Comparison of ENCODE assay signal across 11 mouse cellular contexts in genomic region chr3:89347916-89348315, GRCm38 (mm10). TPM values are rescaled to one million over a fixed set of nuclear protein-coding genes. Genes with fewer than 3 reads are reported as not detected.
A peak's percentile ranks its signal among the peaks of the same experiment; 100 is the strongest.
DNase-seq lines count a peak whose midpoint lies in the region; ATAC-seq lines count a peak whose summit lies in the region.
"Had no signal": no experiment of that assay in that cellular context is flagged by ENCODE, and none has a peak within 500 bp of the region (broad histone marks: within the 10 kb centered on the region; RNA-seq: fewer than 3 reads in every experiment).

No protein-coding gene starts in this region.

- ATAC-seq in megakaryocyte, adult 5-6 weeks (ENCODE audit: poor library complexity, severe bottlenecking) = no peak
- ATAC-seq: forebrain, embryonic 13.5 days had no signal

- peaks cover 22% of the 10 kb centered on the region for H3K79me2 ChIP-seq in macrophage (ENCODE audit: inconsistent target)

- peaks cover 42% of the 10 kb centered on the region for H3K4me1 ChIP-seq in megakaryocyte, embryonic 14.5 days

- DNase-seq in adrenal gland, postnatal 36 days = peak; percentile 25 to 38
- DNase-seq in adrenal gland, postnatal 25 days = no peak
- DNase-seq in induced T-regulatory cell, adult 2 months (ENCODE audit: low read depth) = peak; percentile 26
- DNase-seq in layer of hippocampus, adult 9-10 months (ENCODE audit: low spot score) = no peak
- no peak for DNase-seq in cerebellum, postnatal 4 days (ENCODE audit: low spot score in 2 of 2)
- DNase-seq: cerebellum, adult 2 months; thymus, postnatal 36 days had no signal

- 7% methylated on average over 1 of the region's 1 CpGs for WGBS in macrophage (ENCODE audit: missing documents)

- H3K27me3 ChIP-seq in megakaryocyte, embryonic 14.5 days (replicated peaks) = peaks cover 59% of the 10 kb centered on the region

- peak overlapping the region; percentile 79 for H3K27ac ChIP-seq in macrophage
- H3K27ac ChIP-seq: forebrain, embryonic 13.5 days had no signal

- peaks cover 36% of the 10 kb centered on the region for H3K36me3 ChIP-seq in megakaryocyte, embryonic 14.5 days (replicated peaks; ENCODE audit: low read length)
- H3K36me3 ChIP-seq in macrophage (ENCODE audit: inconsistent target) = peaks cover 27% of the 10 kb centered on the region

- peak overlapping the region; percentile 72 for H3K4me3 ChIP-seq in megakaryocyte, embryonic 14.5 days (replicated peaks)
- H3K4me3 ChIP-seq in macrophage (ENCODE audit: inconsistent target) = no peak overlapping the region; the same call in 1 of the 2 replicates

- no peaks in the 10 kb centered on the region for H3K9me3 ChIP-seq in megakaryocyte, embryonic 14.5 days
- H3K9me3 ChIP-seq: forebrain, embryonic 13.5 days had no signal

RNA-seq across cellular contexts. Expression of gene Adam15, which starts 1.9 kb away (rescaled TPM):
- total RNA-seq in adrenal gland, postnatal 36 days (2021) = 10 to 100 TPM; 45.9 to 79.9 TPM
- total RNA-seq in adrenal gland, postnatal 25 days (2021) = 50.4 and 65.1 TPM in 2 replicates
- 36.8 and 135 TPM in 2 replicates for polyA plus RNA-seq in megakaryocyte, embryonic 14.5 days (2012; ENCODE audit: insufficient read depth, low replicate concordance)
- total RNA-seq in megakaryocyte, adult 5-6 weeks (2015) = 107 and 135 TPM in 2 replicates
- total RNA-seq in megakaryocyte, adult 5-6 weeks (2017) = 100 and 124 TPM in 2 replicates
- 100 to 1,000 TPM in 15 of 26 experiments, 10 to 100 TPM in 11; 16.7 to 228 (median 119) TPM for total RNA-seq in macrophage (2018; cell fraction: chromatin; rRNA removed)
- total RNA-seq in macrophage (2018; cell fraction: cytosol; rRNA removed) = 100 to 1,000 TPM; 153 to 245 (median 205) TPM
- 100 to 1,000 TPM in 24 of 26 experiments, 10 to 100 TPM in 2; 27.8 to 482 (median 202) TPM for total RNA-seq in macrophage (2018; cell fraction: nucleus; rRNA removed)
- 143 to 250 TPM (median 157 TPM) in 3 replicates for polyA plus RNA-seq in macrophage (2018)

RNA-seq across cellular contexts. Expression of gene Efna4, which starts 10.1 kb away (rescaled TPM):
- total RNA-seq in adrenal gland, postnatal 36 days (2021) = 1 to 10 TPM in 1 of 2 experiments, under 1 TPM in 1; 0.93 to 1.3 TPM
- total RNA-seq in adrenal gland, postnatal 25 days (2021) = 1.7 TPM in 1 of 2 replicates, not detected in the other
- polyA plus RNA-seq in megakaryocyte, embryonic 14.5 days (2012; ENCODE audit: insufficient read depth, low replicate concordance) = 0.29 TPM in 1 of 2 replicates, not detected in the other
- 0.16 and 0.33 TPM in 2 replicates for total RNA-seq in megakaryocyte, adult 5-6 weeks (2015)
- total RNA-seq in megakaryocyte, adult 5-6 weeks (2017) = not detected in 2 replicates
- total RNA-seq in macrophage (2018; cell fraction: chromatin; rRNA removed) = 1 to 10 TPM in 1 of 26 experiments, not detected in 25; 2.0 TPM
- total RNA-seq in macrophage (2018; cell fraction: cytosol; rRNA removed) = not detected
- under 1 TPM in 1 of 26 experiments, not detected in 25; 0.46 TPM for total RNA-seq in macrophage (2018; cell fraction: nucleus; rRNA removed)
- not detected in 3 replicates for polyA plus RNA-seq in macrophage (2018)

RNA-seq across cellular contexts. Expression of gene Dcst2, which starts 13.9 kb away (rescaled TPM):
- total RNA-seq in adrenal gland, postnatal 36 days (2021) = under 1 TPM; 0.20 to 0.56 TPM
- 0.38 and 0.76 TPM in 2 replicates for total RNA-seq in adrenal gland, postnatal 25 days (2021)
- not detected in 2 replicates for polyA plus RNA-seq in megakaryocyte, embryonic 14.5 days (2012; ENCODE audit: insufficient read depth, low replicate concordance)
- not detected in 2 replicates for total RNA-seq in megakaryocyte, adult 5-6 weeks (2015)
- total RNA-seq in megakaryocyte, adult 5-6 weeks (2017) = not detected in 2 replicates
- total RNA-seq in macrophage (2018; cell fraction: chromatin; rRNA removed) = under 1 TPM in 2 of 26 experiments, not detected in 24; 0.31 to 0.42 TPM
- under 1 TPM in 1 of 26 experiments, not detected in 25; 0.03 TPM for total RNA-seq in macrophage (2018; cell fraction: cytosol; rRNA removed)
- total RNA-seq in macrophage (2018; cell fraction: nucleus; rRNA removed) = under 1 TPM in 1 of 26 experiments, not detected in 25; 0.22 TPM
- not detected in 3 replicates for polyA plus RNA-seq in macrophage (2018)

RNA-seq across cellular contexts. Expression of gene Dcst1, which starts 17.1 kb away (rescaled TPM):
- total RNA-seq in adrenal gland, postnatal 36 days (2021) = under 1 TPM in 1 of 2 experiments, not detected in 1; 0.56 TPM
- total RNA-seq in adrenal gland, postnatal 25 days (2021) = 0.55 TPM in 1 of 2 replicates, not detected in the other
- polyA plus RNA-seq in megakaryocyte, embryonic 14.5 days (2012; ENCODE audit: insufficient read depth, low replicate concordance) = not detected in 2 replicates
- 0.14 TPM in 1 of 2 replicates, not detected in the other for total RNA-seq in megakaryocyte, adult 5-6 weeks (2015)
- not detected in 2 replicates for total RNA-seq in megakaryocyte, adult 5-6 weeks (2017)
- total RNA-seq in macrophage (2018; cell fraction: chromatin; rRNA removed) = not detected
- total RNA-seq in macrophage (2018; cell fraction: cytosol; rRNA removed) = not detected
- total RNA-seq in macrophage (2018; cell fraction: nucleus; rRNA removed) = not detected
- polyA plus RNA-seq in macrophage (2018) = not detected in 3 replicates

RNA-seq across cellular contexts. Expression of gene Efna3, which starts 25.2 kb away (rescaled TPM):
- total RNA-seq in adrenal gland, postnatal 36 days (2021) = under 1 TPM; 0.23 to 0.53 TPM
- 0.27 TPM in 1 of 2 replicates, not detected in the other for total RNA-seq in adrenal gland, postnatal 25 days (2021)
- not detected in 2 replicates for polyA plus RNA-seq in megakaryocyte, embryonic 14.5 days (2012; ENCODE audit: insufficient read depth, low replicate concordance)
- total RNA-seq in megakaryocyte, adult 5-6 weeks (2015) = not detected in 2 replicates
- not detected in 2 replicates for total RNA-seq in megakaryocyte, adult 5-6 weeks (2017)
- 1 to 10 TPM in 1 of 26 experiments, not detected in 25; 2.0 TPM for total RNA-seq in macrophage (2018; cell fraction: chromatin; rRNA removed)
- total RNA-seq in macrophage (2018; cell fraction: cytosol; rRNA removed) = under 1 TPM in 1 of 26 experiments, not detected in 25; 0.04 TPM
- total RNA-seq in macrophage (2018; cell fraction: nucleus; rRNA removed) = not detected
- polyA plus RNA-seq in macrophage (2018) = not detected in 3 replicates

Comparison
In these comparisons a context has a peak if more than half of its experiments do, and no peak if none do; other contexts are left out.
1. DNase-seq: peak in adrenal gland, postnatal 36 days (2 of 2) and induced T-regulatory cell, adult 2 months (single experiment); none in adrenal gland, postnatal 25 days (single experiment), layer of hippocampus, adult 9-10 months (single experiment) and cerebellum, postnatal 4 days (0 of 2).